Mouse (Mus musculus): ENCODE data around the gene Micu2. TPM values are rescaled to one million over a fixed set of nuclear protein-coding genes. Genes with fewer than 3 reads are reported as not detected.
"Not testable (repeated sequence)": the region's sequence is repeated elsewhere in the genome, so short reads cannot be mapped to it uniquely, and the experiment has no call there.

Gene Micu2
- total RNA-seq, 2 experiments from 2014 or later = 32.4 to 73.5 TPM

DNA sequence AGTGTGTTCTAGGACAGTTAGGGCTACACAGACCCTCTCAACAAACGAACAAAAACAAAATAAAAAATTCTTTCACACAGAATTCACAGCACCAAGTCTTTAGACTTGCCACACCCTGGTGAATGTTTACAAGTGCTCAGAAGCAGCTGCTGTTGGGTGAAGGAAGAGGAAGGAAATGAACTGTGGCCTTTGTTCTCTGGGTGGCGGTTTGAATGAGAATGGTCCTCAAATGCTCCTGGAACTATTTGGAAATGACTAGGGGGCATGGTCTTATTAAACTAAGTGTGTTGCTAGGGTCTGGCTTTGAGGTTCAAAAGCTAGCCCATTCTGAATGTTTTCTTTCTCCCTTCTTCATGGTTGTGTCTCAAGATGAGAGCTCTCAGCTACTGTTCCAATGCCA, 90.6 kb downstream of the Micu2 start:
- ATAC-seq (replicated peaks; ENCODE audit: low FRiP score, low TSS enrichment, poor library complexity, severe bottlenecking) = no peak

DNA sequence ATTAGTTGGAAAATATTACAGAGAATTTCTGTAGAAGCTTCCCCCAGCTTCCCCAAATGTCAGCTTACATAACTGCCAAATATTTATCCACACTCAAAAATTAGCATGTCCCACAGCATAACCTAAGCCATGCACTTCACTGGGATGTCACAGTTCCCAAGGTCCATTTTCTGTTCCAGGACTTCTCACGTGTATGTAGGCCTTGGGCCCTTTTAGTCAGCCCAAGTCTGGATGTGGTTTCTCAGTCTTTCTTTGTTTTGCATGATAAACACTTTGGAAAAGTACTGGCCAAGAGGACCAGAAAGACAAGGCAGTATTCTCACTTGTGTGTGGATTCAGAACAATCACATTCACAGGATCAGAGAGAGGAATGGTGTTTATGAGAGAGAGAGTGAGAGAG, 97.1 kb downstream of the Micu2 start:
- no peak for ATAC-seq (replicated peaks; ENCODE audit: low FRiP score, low TSS enrichment, poor library complexity, severe bottlenecking)

- ATAC-seq (replicated peaks; ENCODE audit: low FRiP score, low TSS enrichment, poor library complexity, severe bottlenecking) = no peak
These were observed 102.2 kb downstream of the Micu2 start for GRCm38 (mm10) chr14:57896882-57897281.

DNA sequence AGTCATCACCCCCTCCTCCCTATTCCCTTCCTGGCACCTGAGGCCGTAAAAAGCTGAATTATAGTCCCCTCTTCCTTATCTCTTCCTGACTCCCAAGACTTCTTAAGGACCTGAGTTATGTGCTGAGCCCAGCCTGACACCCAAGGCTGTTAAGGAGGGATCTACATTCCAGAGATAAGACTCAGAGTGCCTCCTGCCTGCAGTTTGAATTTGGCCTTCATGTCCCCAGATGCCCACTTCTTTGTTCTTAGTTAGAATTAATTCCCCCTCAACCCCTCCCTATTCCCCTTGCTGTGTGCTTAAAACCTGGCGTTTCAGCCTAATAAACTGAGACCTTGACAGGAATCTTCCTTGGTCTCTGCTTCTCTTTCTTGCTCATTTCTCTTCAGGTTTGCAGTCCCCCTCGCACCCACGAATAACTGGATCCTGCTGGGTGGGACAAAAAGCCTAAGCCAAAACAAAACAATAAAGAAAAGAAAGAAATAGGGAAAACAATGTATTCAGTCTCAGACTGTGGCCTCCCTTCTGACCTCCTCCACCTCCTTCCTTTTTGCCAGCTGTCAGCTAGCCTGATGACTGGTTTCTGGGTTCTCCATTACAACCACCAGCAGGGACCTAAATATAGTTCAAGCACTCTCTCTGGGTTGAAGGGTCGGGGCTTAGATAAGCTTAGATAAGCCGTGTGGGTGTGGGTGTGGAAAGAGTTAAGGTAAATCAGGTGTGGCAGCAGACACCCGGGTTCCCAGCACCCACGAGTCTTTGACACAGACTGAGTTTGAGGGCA, 102.8 kb downstream of the Micu2 start:
- not testable (repeated sequence) for ATAC-seq (replicated peaks; ENCODE audit: low FRiP score, low TSS enrichment, poor library complexity, severe bottlenecking)

GRCm38 (mm10) chr14:57894346-57894745, 104.7 kb downstream of the Micu2 start:
- ATAC-seq (replicated peaks; ENCODE audit: low FRiP score, low TSS enrichment, poor library complexity, severe bottlenecking) = no peak

DNA sequence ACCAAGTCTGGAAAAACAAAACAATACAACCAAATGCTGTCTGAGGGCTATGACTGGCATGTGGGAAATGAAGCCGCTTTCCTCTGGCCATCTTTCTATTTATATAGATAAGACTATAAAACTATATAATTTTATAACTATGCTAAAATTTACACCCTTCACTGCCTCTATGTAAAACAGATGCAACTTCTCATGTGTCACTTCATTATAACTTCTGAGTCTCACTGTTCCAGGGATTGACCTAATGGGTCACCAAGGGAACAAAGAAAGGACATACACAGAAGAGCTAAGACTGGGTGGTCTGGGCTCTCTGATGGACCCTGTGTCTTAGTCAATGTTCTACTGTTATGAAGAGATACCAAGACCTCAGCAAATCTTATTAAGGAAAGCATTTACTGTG, 106.1 kb downstream of the Micu2 start:
- no peak for ATAC-seq (replicated peaks; ENCODE audit: low FRiP score, low TSS enrichment, poor library complexity, severe bottlenecking)

GRCm38 (mm10) chr14:57890011-57890842, 108.8 kb downstream of the Micu2 start, which contains the start of gene Zdhhc20:
Gene Zdhhc20 (minus strand): TSS chr14:57890276.
- peak; percentile 97 for ATAC-seq (replicated peaks; ENCODE audit: low FRiP score, low TSS enrichment, poor library complexity, severe bottlenecking)

DNA sequence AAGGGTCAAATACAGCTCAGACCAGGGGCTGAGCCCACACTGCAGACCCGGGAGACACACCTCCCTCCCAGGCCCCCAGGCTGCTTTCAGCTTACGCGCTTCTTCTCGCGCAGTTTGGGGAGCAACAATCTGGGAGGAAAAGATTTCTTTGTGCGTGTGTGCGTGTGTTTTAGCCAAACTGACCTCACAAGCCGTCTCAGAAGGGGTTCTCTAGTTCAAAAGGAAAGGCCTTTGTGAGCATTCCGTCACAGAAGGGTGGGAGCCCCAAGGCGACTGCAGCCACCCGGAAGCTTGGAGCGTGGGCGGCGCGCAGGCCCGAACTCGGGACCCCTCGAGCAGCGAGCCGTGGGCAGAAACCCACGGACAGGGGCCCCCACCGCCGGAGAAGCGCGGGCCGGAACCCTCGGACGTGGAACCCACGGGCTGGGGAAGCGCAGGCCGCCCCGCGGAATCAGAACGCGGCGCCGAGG, 109.5 kb downstream of the Micu2 start:
- ATAC-seq (replicated peaks; ENCODE audit: low FRiP score, low TSS enrichment, poor library complexity, severe bottlenecking) = no peak

DNA sequence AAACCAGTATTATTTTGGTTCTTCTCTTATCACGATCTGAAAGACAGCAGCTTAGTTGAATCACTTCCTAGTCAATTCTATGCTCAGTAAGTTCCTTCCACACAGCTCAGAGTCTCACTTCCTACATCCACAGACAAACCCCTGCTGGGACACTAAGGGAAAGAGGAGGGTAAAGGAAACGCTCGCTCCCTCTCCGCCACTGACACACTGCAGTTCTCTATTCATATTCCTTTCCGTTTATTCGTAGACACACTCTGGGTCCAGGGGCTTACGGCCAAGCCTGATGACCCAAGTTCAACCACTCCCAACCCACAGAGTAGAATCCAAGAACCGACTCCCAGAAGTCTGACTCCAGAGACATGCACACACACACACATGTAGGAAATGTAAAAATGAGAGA, 111.9 kb downstream of the Micu2 start:
- no peak for ATAC-seq (replicated peaks; ENCODE audit: low FRiP score, low TSS enrichment, poor library complexity, severe bottlenecking)

GRCm38 (mm10) chr14:57886032-57886431, 113.0 kb downstream of the Micu2 start:
- ATAC-seq (replicated peaks; ENCODE audit: low FRiP score, low TSS enrichment, poor library complexity, severe bottlenecking) = no peak

DNA sequence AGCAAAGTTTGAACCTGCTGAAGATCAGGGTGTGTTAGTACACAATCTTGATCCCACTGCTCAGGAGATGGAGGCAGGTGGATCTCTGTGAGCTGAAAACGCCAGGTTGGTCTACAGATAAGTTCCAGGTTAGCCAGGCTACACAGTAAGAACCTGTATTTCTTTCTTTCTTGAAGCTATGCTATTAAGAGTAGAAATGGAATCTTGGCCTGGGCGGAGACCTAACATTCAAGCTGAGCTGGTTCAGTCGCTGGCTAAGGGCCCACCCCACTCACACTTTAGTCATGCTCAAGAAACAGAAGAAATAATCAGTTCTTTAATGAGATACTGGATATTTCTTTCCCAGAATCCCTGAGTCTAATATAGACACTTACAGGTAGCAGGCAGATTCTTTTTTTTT, 115.7 kb downstream of the Micu2 start:
- no peak for ATAC-seq (replicated peaks; ENCODE audit: low FRiP score, low TSS enrichment, poor library complexity, severe bottlenecking)

GRCm38 (mm10) chr14:57882720-57883119, 116.3 kb downstream of the Micu2 start:
- no peak for ATAC-seq (replicated peaks; ENCODE audit: low FRiP score, low TSS enrichment, poor library complexity, severe bottlenecking)

- 0 out of 2 replicates have a peak, but pooled peaks have one; percentile 52 for ATAC-seq (replicated peaks; ENCODE audit: low FRiP score, low TSS enrichment, poor library complexity, severe bottlenecking)
These were observed 117.3 kb downstream of the Micu2 start for GRCm38 (mm10) chr14:57881793-57882192.

DNA sequence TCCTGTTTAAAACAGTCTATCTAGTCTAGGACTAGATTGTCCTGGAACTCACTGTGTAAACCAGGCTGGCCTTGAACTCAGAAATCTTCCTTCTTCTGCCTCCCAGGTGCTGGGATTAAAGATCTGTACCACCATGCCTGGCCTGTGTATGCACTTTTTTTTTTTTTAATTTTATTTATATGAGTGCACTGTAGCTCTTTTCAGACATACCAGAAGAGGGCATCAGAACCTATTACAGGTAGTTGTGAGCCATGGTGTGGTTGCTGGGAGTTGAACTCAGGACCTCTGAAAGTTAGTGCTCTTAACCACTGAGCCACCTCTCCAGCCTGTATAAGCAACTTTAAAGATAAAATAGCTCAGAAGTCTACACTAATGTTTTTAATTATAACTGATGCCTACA, 118.0 kb downstream of the Micu2 start:
- ATAC-seq (replicated peaks; ENCODE audit: low FRiP score, low TSS enrichment, poor library complexity, severe bottlenecking) = no peak

DNA sequence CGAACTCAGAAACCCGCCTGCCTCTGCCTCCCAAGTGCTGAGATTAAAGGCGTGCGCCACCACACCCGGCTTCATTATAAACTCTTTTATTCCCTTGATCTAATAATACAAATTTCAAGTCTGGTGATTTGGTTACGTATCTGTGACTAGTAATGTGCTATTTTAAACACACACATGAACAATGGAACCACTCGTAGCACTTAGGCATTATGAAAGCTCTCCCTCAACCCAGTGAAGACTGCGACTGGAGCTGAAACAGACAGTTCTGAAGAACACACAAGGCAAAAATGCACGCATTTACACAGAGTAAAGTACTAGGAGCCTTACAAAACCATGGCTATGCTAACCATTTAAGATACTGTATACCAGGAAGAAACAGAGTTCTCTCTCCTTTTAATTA, 121.1 kb downstream of the Micu2 start:
- ATAC-seq (replicated peaks; ENCODE audit: low FRiP score, low TSS enrichment, poor library complexity, severe bottlenecking) = no peak

DNA sequence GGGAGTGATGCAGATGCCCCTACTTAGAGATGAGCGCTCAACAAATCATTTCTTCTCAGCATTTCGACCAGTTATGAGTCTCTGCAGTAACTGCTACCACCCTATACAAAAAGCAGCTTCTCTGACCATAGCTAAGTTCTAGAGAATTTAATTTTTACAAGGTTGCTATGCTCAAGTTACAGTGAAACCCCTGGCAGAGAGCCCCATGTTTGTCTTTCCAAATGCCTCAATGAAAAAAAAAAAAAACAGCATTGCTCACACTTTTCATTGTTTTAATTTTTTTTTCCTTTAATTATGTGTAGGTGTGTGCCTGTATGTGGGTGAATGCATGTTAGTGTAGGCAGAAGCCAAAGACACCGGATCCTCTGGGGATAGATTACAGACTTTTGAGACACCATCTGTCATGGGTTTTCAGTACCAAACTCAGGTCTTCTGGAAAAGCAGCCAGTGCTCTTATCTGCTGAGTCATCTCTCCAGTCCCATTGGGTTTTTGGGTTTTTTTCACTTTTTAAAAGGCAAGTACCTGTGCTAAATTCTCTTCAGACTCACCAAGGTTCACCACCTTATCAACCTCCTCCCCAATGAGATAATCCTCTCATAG, 132.3 kb downstream of the Micu2 start:
- no peak for ATAC-seq (replicated peaks; ENCODE audit: low FRiP score, low TSS enrichment, poor library complexity, severe bottlenecking)

Measured in megakaryocyte-erythroid progenitor cell, adult 5-6 weeks (primary cell).